Mouse (Mus musculus) brain, embryonic 14.5 days (tissue): ENCODE results near the gene Xylt2.

Source experiments
- CTCF ChIP-seq: fragments of 200-500 bp; IDR thresholded peaks from 2 replicates; pipeline ENCODE4 v1.5.1; 2012; ENCODE audit warnings: inconsistent platforms, mild to moderate bottlenecking, moderate library complexity, borderline replicate concordance; ENCODE audit not compliant: insufficient read depth, insufficient read length; ENCODE audit errors: extremely low read depth
- POLR2A ChIP-seq: fragments of 200-500 bp; IDR thresholded peaks from 2 replicates; pipeline ENCODE4 v1.6.1; 2012; ENCODE audit warnings: mild to moderate bottlenecking, inconsistent platforms, borderline replicate concordance; ENCODE audit not compliant: poor library complexity, insufficient read depth, insufficient read length, severe bottlenecking; ENCODE audit errors: extremely low read depth

DNA sequence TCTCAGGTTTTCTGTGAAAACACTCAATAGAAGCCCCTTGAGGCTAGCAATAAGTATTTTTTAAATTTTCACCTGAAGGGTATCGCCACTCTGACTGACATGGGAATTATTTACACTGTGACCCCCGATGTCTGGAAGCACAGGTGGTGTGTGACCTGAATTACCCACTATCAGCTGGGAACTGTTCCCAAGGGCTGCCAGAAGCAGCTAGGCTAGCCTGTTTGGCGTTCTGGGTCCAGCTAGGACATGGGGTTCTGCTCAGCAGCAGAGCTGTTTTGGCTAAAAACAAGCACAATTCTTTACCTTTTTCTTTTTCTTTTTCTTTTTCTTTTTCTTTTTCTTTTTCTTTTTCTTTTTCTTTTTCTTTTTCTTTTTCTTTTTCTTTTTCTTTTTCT lies 24.9 kb upstream of the Xylt2 start:
- TF ChIP-seq CTCF (no peak), POLR2A (no peak)
